Mouse (Mus musculus): Measurements from ENCODE around the gene Nploc4.
"Not testable (repeated sequence)": the region's sequence is repeated elsewhere in the genome, so short reads cannot be mapped to it uniquely, and the experiment has no call there.

Gene Nploc4

GRCm38 (mm10) chr11:120346383-120347034 lies 91.0 kb downstream of the Nploc4 start:
- POLR2A ChIA-PET, result interaction anchor here in 3 of 4 experiments (0.6 to 1.7 kb wide), 22 partner anchors 11 to 507 kb away, joined by 3 to 8 read pairs (median 3); partner anchors contain the start of genes Faap100 (in 1 of the 3) and Slc25a10 (in 1 of the 3)
- CTCF ChIA-PET, result not testable (repeated sequence)

DNA sequence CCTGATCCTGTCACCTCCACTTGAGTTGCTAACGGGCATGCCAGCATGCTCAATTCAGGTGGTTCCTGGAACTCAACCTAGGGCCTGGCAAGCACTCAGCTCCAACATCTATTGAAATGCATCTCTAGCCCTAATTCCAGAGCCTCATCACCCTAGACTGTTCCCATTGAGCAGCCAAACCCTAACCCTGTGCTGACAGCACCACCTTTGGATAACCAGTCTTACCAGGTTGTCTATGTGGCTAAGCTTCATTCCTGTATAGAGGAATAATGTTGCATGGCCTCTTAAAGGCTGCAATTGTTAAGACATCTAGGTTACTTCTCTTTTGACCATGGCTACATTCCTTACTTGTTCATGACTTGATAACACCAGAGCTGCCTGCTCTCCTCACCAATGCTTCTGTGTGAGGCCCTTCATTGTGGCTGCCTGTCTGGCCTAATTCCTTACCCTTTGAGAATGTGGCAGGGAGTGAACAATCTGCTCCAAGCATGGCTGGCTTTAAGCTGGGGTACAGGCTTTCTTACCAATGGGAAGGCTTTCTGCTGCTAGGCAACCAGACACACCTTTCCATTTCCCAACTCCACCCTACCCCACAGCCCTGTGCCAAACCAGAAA lies 92.3 kb downstream of the Nploc4 start:
- ChIA-PET POLR2A (interaction anchor here (0.6 to 3.5 kb wide), 38 partner anchors 8 to 403 kb away, joined by 3 to 16 read pairs (median 4); partner anchors contain the start of genes Baiap2 (in 2 of the 4), Bahcc1 (in 1 of the 4), Faap100 (in 1 of the 4) and Fscn2 (in 1 of the 4)), CTCF (interaction anchor here in 1 of 4 experiments (1.9 kb wide), 1 partner anchor 37 kb away, joined by 5 read pairs; no protein-coding TSS in a partner anchor)

DNA sequence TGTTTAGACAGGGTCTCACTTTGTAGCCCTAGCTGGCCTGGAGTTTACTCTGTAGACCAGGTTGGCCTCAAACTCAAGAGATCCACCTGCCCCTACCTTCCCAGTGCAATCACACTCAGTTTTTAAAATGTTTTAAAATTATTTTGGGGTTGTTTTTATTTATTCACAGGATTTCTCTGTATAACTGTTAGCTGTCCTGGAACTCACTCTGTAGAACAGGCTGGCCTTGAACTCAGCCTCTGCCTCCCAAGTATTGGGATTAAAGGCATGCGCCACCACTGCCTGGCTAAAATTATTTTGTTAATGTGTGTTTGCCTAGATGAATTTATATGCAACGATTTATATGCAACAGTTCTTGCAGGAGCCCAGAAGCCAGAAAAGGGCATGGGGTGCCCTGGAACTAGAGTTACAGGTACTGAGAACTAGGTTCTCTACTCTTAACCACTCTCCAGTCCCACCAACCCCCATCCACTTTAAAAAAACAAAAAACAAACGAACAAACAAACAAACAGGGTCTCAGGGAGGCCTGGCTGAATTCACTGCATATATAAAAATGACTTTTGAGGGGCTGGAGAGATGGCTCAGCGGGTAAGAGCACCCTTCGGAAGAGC lies 93.1 kb downstream of the Nploc4 start:
- ChIA-PET POLR2A (interaction anchor here (0.6 to 3.5 kb wide), 41 partner anchors 8 to 402 kb away, joined by 3 to 16 read pairs (median 4); partner anchors contain the start of genes Bahcc1 (in 2 of the 4), Baiap2 (in 2 of the 4), Faap100 (in 1 of the 4) and Fscn2 (in 1 of the 4)), CTCF (interaction anchor here in 1 of 4 experiments (1.9 kb wide), 1 partner anchor 37 kb away, joined by 5 read pairs; no protein-coding TSS in a partner anchor)

- CTCF ChIA-PET, result interaction anchor here in 1 of 4 experiments (1.9 kb wide), 1 partner anchor 36 kb away, joined by 5 read pairs; no protein-coding TSS in a partner anchor
- POLR2A ChIA-PET, result interaction anchor here (0.6 to 3.5 kb wide), 28 partner anchors 8 to 230 kb away, joined by 3 to 16 read pairs (median 4); partner anchors contain the start of genes Bahcc1 (in 1 of the 4), Faap100 (in 1 of the 4), Fscn2 (in 1 of the 4) and P4hb (in 1 of the 4)
Observed at GRCm38 (mm10) chr11:120343519-120344309, 93.8 kb downstream of the Nploc4 start.

DNA sequence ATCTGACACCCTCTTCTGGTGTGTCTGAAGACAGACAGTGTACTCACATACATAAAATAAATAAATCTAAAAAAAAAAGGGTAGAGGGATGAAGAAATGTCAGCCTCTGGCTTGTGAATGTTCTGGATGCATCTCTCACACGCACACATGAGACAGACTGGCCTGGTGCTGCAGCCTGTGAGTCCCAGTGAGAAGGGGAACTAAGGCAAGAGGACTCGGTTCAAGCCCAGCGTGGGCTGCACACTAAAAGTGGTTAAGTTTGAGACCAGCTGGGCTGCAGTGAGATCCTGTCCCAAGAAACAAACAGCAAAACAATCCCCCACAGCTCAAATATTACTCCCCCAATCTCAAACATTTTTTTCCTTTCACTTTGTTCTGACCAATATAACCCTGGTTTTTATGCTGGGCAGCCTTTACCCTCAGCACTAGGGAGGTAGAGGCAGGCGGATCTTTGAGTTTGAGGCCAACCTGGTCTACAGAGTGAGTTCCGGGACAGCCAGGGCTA lies 94.8 kb downstream of the Nploc4 start:
- ChIA-PET POLR2A (interaction anchor here in 3 of 4 experiments (0.9 to 3.5 kb wide), 12 partner anchors 10 to 110 kb away, joined by 3 to 16 read pairs (median 5); partner anchors contain the start of gene Bahcc1 (in 1 of the 3)), CTCF (no interaction called here)

- ChIA-PET POLR2A (interaction anchor here in 3 of 4 experiments (0.6 to 1.3 kb wide), 7 partner anchors 10 to 399 kb away, joined by 3 to 8 read pairs (median 3); partner anchors contain the start of gene Baiap2 (in 1 of the 3)), CTCF (interaction anchor here in 1 of 4 experiments (0.7 to 0.8 kb wide), 2 partner anchors 11 to 52 kb away, joined by 3 read pairs; no protein-coding TSS in a partner anchor)
Observed at GRCm38 (mm10) chr11:120341661-120342060, 95.8 kb downstream of the Nploc4 start.

DNA sequence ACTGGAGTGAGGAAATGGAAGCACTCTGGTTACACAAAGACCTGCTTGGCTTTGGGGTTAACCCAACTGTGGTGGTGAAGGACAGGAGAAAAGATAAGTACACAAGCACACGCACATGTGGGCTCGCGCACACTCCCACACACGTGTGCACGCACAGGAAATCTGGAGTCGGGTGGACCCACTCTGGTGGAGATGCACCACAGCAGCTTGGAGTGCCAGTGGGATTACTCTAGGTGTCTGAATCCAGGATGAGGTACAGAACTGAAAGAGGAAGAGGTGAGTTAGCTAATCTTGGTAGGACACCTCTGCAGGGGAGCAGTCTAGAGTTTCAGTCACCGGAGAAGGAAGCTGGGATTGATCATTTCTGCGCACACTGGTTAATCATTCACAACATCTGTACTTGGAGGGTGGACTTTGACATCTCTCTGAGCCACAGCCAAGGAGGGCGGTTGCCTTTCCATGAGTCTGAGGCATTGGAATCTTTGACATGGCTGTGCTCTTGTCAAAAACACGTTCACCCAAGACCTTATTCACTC lies 97.5 kb downstream of the Nploc4 start:
- CTCF ChIA-PET, result interaction anchor here (0.6 to 1.6 kb wide), 8 partner anchors 11 to 173 kb away, joined by 3 to 6 read pairs (median 4); no protein-coding TSS in a partner anchor
- POLR2A ChIA-PET, result interaction anchor here in 3 of 4 experiments (0.5 to 1.5 kb wide), 28 partner anchors 9 to 257 kb away, joined by 3 to 9 read pairs (median 4); partner anchors contain the start of gene Nploc4 (in 1 of the 3)

- POLR2A ChIA-PET, result interaction anchor here in 3 of 4 experiments (0.6 to 2.2 kb wide), 7 partner anchors 10 to 33 kb away, joined by 3 to 9 read pairs (median 3); no protein-coding TSS in a partner anchor
- CTCF ChIA-PET, result interaction anchor here in 3 of 4 experiments (0.6 to 2.3 kb wide), 6 partner anchors 14 to 150 kb away, joined by 3 to 10 read pairs (median 4); no protein-coding TSS in a partner anchor
Observed at GRCm38 (mm10) chr11:120338786-120339185, 98.7 kb downstream of the Nploc4 start.

- ChIA-PET POLR2A (interaction anchor here in 3 of 4 experiments (0.6 to 2.2 kb wide), 6 partner anchors 14 to 272 kb away, joined by 3 to 9 read pairs (median 4); no protein-coding TSS in a partner anchor), CTCF (interaction anchor here in 2 of 4 experiments (0.6 to 2.3 kb wide), 6 partner anchors 23 to 1590 kb away, joined by 3 to 11 read pairs (median 5); no protein-coding TSS in a partner anchor)
Observed at GRCm38 (mm10) chr11:120337447-120337846, 100.1 kb downstream of the Nploc4 start.

- POLR2A ChIA-PET, result interaction anchor here in 1 of 4 experiments (0.7 to 0.9 kb wide), 2 partner anchors 9 to 114 kb away, joined by 3 to 4 read pairs; no protein-coding TSS in a partner anchor
- CTCF ChIA-PET, result no interaction called here
Observed at GRCm38 (mm10) chr11:120335431-120336021, 102.0 kb downstream of the Nploc4 start.

Data from embryonic stem cell, embryonic (primary cell).